Comparison of ENCODE assay signal across 8 mouse cellular contexts in genomic region chr9:53247953-53248397, GRCm38 (mm10). TPM values are rescaled to one million over a fixed set of nuclear protein-coding genes. Genes with fewer than 3 reads are reported as not detected.
DNase-seq lines count a peak whose midpoint lies in the region; ATAC-seq lines count a peak whose summit lies in the region.

Gene Ddx10, minus strand, starts transcription at chr9:53248053.

- H3K36me3 ChIP-seq in hindbrain, embryonic 15.5 days = no peaks in the 10 kb centered on the region

- H3K27ac ChIP-seq in hindbrain, embryonic 15.5 days (replicated peaks) = peak within 1 kb of the TSS; percentile 64

- peak within 1 kb of the TSS; percentile 93 for H3K4me3 ChIP-seq in hindbrain, embryonic 15.5 days

- H3K9ac ChIP-seq in hindbrain, embryonic 15.5 days = peak within 1 kb of the TSS; percentile 75

- peak; percentile 99 for DNase-seq in T-cell, adult 2 months (ENCODE audit: low spot score)
- peak; percentile 96 to 98 for DNase-seq in cerebellum, postnatal 36 days
- peak; percentile 99 for DNase-seq in frontal cortex, postnatal 36 days (ENCODE audit: low spot score in 2 of 2)
- peak; percentile 96 for DNase-seq in left cerebral cortex, adult 11 months (ENCODE audit: low spot score)
- DNase-seq in lung, postnatal 4 days = peak; percentile 98
- DNase-seq in retina, postnatal 7 days (ENCODE audit: low read depth, low spot score) = peak; percentile 96
- DNase-seq in urinary bladder, adult 2 months (ENCODE audit: low spot score) = peak; percentile 96

- no peaks in the 10 kb centered on the region for H3K9me3 ChIP-seq in hindbrain, embryonic 15.5 days

- H3K27me3 ChIP-seq in hindbrain, embryonic 15.5 days = 0 out of 2 replicates have a peak, but pooled peaks cover 2% of the 10 kb centered on the region

- WGBS in hindbrain, embryonic 15.5 days = under 1% methylated on average over 35 of the region's 35 CpGs

- H3K4me1 ChIP-seq in hindbrain, embryonic 15.5 days (replicated peaks) = peaks cover 22% of the 10 kb centered on the region

- ATAC-seq in hindbrain, embryonic 15.5 days (ENCODE audit: low FRiP score, low read depth) = peak; percentile 100

- H3K4me2 ChIP-seq in hindbrain, embryonic 15.5 days = peak within 1 kb of the TSS; percentile 95

RNA-seq across cellular contexts. Expression of gene Ddx10, which starts in this region (rescaled TPM):
- polyA plus RNA-seq in hindbrain, embryonic 15.5 days (2015; fragmentation: Nextera tagmentation; extraction: Ambion mirVana) = 22.8 and 24.1 TPM in 2 replicates
- polyA plus RNA-seq in urinary bladder, adult 2 months (2012; rRNA removed) = 11.6 and 12.1 TPM in 2 replicates

Comparison
In these comparisons a context has a peak if more than half of its experiments do, and no peak if none do; other contexts are left out.
1. Peak in every context shown above with its lines: DNase-seq, ATAC-seq, H3K4me3 ChIP-seq and H3K27ac ChIP-seq.